Mouse (Mus musculus): ENCODE data around the gene Slc22a18. TPM values are rescaled to one million over a fixed set of nuclear protein-coding genes. Genes with fewer than 3 reads are reported as not detected.

Gene Slc22a18
- polyA plus RNA-seq (2016; fragmentation: Nextera tagmentation; extraction: Ambion mirVana), result 0.60 and 1.6 TPM in 2 replicates

DNA sequence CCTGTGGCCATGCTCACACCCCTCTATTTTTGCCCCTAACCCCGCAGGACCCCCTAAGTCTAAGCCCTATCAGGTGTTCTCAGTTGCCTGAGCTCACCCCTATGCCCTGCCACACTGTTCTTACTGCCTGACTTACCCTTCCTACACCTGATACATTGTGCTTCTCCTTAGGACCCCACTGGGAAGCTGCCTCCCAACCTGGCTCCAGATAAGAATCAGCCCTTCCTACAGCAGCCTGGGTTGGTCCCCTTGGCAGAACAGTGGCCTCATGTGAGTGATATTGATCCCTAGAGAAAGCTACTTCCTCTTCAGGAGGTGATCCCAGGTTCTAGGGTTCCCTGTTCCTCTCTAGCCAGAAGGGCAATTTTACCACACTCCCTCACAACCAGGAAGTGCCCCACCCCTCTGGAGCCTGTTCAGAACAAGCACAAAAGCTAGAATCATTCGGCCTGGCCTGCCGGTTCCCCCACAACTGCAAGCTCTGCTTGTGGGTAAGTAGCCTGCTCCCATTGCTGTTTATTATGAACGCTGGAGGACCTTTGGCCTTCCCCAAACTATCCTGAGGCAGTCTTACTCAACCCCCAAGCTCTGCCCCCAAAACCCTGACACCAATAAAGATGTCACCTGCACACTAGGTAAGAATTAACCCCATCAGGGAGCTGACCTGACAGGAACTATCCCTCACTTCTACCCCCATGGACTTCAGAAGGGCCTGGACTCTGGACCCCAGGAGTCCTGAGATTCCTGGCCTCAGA, at the start of gene Slc22a18:
Slc22a18 (plus strand) TSS at position 390 of the 755 bp plus-strand sequence.
- no peaks in the 10 kb centered on the region for H3K36me3 ChIP-seq
- 36% methylated on average over 4 of the region's 4 CpGs for whole genome bisulfite sequencing
- no peaks in the 10 kb centered on the region for H3K9me3 ChIP-seq
- 0 out of 2 replicates have a peak, but pooled peaks cover 3% of the 10 kb centered on the region for H3K27me3 ChIP-seq
- ATAC-seq (ENCODE audit: insufficient number of reproducible peaks, insufficient read depth, low FRiP score, low TSS enrichment), result no peak
- no peak within 1 kb of the TSS for H3K4me3 ChIP-seq
- H3K4me2 ChIP-seq (replicated peaks), result peak within 1 kb of the TSS; percentile 23; the same call in 1 of the 2 replicates
- no peak within 1 kb of the TSS for H3K27ac ChIP-seq
- H3K4me1 ChIP-seq, result no peaks in the 10 kb centered on the region
- no peak within 1 kb of the TSS for H3K9ac ChIP-seq

DNA sequence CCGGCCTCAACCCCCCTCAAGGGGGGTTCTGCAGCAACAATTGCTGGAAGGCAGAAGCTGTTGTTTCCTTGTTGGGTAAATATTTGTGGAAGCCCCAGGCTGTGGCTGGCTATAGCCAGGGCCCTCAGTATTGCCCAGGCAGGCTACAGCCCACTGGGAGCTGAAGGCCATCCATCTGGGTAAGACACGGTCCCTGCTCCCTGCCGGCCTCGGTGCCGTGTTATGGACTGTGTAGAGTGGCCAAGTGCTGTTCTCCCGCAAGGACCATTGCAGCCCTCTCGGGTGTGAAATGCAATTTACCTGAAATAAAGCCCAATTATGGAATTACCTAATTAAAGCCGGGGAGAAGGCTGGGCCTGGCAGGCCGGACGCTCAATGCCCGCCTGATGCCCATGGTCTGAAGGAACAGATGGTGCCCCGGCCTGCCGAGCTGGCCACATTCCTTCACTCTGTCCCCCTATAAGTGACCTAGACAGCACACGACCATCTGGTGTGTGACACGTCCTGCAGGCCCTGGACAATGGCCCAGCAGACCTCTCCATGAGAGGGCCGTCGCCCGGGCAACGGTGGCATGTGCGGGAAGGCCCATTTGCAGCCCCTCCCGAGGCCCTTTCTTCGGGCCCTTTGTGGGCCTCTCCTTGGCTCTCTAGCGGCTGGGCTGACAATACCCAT, 45.3 kb upstream of the Slc22a18 start:
- ATAC-seq (ENCODE audit: insufficient number of reproducible peaks, insufficient read depth, low FRiP score, low TSS enrichment), result no peak
- WGBS, result 64% methylated on average over 23 of the region's 23 CpGs

DNA sequence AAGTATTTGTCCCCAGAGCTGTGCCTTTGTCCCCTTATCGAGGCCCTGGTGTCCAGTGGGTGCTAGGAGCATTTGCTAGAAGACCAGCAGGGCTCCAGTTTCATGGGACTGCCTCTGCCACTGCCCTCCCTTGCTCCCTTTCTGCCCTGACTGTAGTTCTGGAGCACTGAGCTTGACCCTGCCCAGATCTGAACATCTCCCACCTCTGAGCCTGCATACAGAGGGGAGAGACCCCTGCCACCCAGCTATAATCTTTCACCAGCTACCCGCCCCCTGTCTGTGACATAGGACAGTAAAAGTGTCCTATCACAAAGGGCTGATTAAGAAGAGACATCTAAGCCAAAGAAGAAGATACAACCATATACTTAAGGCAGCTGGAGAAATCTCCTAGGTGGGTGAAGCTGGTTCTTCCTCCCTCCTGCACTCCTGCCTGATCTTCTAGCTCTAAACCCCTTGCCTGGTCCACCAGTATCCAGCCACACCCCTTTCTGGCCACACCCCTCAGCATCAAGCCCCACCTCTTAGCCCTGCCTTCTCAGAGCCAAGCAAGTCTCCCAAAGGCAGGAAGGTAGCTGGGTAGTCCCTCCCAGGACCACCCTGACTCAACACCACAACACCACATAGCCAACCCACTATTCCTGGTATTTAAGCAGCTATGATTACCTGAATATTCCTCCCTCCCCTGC, 44.6 kb upstream of the Slc22a18 start:
- Histone ChIP-seq H3K27ac (no peak overlapping the region), H3K36me3 (no peaks in the 10 kb centered on the region), H3K27me3 (no peaks in the 10 kb centered on the region), H3K4me2 (replicated peaks) (no peak overlapping the region), H3K4me1 (0 out of 2 replicates have a peak, but pooled peaks cover 3% of the 10 kb centered on the region), H3K4me3 (no peak overlapping the region), H3K9me3 (no peaks in the 10 kb centered on the region), H3K9ac (no peak overlapping the region)
- no peak for ATAC-seq (ENCODE audit: insufficient number of reproducible peaks, insufficient read depth, low FRiP score, low TSS enrichment)
- WGBS, result 59% methylated on average over 2 of the region's 2 CpGs

More for the DNA sequence above, 45.3 kb upstream of the Slc22a18 start:
- Histone ChIP-seq H3K27me3 (no peaks in the 10 kb centered on the region), H3K4me2 (replicated peaks) (no peak overlapping the region), H3K36me3 (no peaks in the 10 kb centered on the region), H3K9me3 (no peaks in the 10 kb centered on the region), H3K4me1 (0 out of 2 replicates have a peak, but pooled peaks cover 3% of the 10 kb centered on the region), H3K27ac (no peak overlapping the region), H3K9ac (no peak overlapping the region), H3K4me3 (no peak overlapping the region)

DNA sequence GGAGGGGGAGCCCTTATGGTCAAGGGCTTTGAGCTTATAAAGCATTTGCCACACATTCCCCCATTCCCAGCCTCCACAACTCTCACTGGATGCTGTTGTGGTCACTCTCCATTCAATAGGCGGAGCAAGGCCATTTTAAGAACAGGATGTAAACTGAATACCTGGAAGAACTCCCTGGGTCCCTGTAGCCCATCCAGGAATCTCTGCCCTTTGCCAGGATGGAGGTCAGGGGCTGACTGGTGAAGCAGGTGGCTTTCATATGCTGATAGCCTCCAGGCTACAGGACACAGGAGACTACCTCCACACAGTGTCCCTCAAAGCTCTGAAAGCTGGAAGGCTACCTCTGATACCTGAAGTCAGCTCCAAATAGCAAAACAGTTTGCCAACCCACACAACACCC, 40.9 kb upstream of the Slc22a18 start:
- Histone ChIP-seq H3K9ac (no peak overlapping the region), H3K9me3 (no peaks in the 10 kb centered on the region), H3K27ac (no peak overlapping the region), H3K4me2 (replicated peaks) (no peak overlapping the region), H3K36me3 (no peaks in the 10 kb centered on the region), H3K4me1 (0 out of 2 replicates have a peak, but pooled peaks cover 3% of the 10 kb centered on the region), H3K27me3 (no peaks in the 10 kb centered on the region), H3K4me3 (no peak overlapping the region)
- WGBS, result 62% methylated on average over 1 of the region's 1 CpGs
- no peak for ATAC-seq (ENCODE audit: insufficient number of reproducible peaks, insufficient read depth, low FRiP score, low TSS enrichment)

- Histone ChIP-seq H3K4me1 (peaks cover 4% of the 10 kb centered on the region), H3K9me3 (no peaks in the 10 kb centered on the region), H3K27ac (no peak overlapping the region), H3K4me3 (no peak overlapping the region), H3K27me3 (no peaks in the 10 kb centered on the region), H3K9ac (no peak overlapping the region), H3K36me3 (no peaks in the 10 kb centered on the region), H3K4me2 (replicated peaks) (no peak overlapping the region)
- 67% methylated on average over 7 of the region's 7 CpGs for WGBS
- ATAC-seq (ENCODE audit: insufficient number of reproducible peaks, insufficient read depth, low FRiP score, low TSS enrichment), result no peak
Measured at GRCm38 (mm10) chr7:143433331-143433730, 40.2 kb upstream of the Slc22a18 start.

GRCm38 (mm10) chr7:143437231-143437893, 36.2 kb upstream of the Slc22a18 start:
- Histone ChIP-seq H3K9me3 (no peaks in the 10 kb centered on the region), H3K9ac (peak overlapping the region; percentile 80), H3K4me1 (peaks cover 8% of the 10 kb centered on the region), H3K27ac (peak overlapping the region; percentile 77), H3K27me3 (0 out of 2 replicates have a peak, but pooled peaks cover 3% of the 10 kb centered on the region), H3K4me2 (replicated peaks) (peak overlapping the region; percentile 90), H3K36me3 (no peaks in the 10 kb centered on the region), H3K4me3 (peak overlapping the region; percentile 44)
- 18% methylated on average over 18 of the region's 18 CpGs for WGBS
- no peak for ATAC-seq (ENCODE audit: insufficient number of reproducible peaks, insufficient read depth, low FRiP score, low TSS enrichment)

- peak overlapping the region; percentile 80 for H3K9ac ChIP-seq
- H3K4me3 ChIP-seq, result peak overlapping the region; percentile 44
- peak overlapping the region; percentile 77 for H3K27ac ChIP-seq
- ATAC-seq (ENCODE audit: insufficient number of reproducible peaks, insufficient read depth, low FRiP score, low TSS enrichment), result no peak
- no peaks in the 10 kb centered on the region for H3K36me3 ChIP-seq
- H3K27me3 ChIP-seq, result peaks cover 10% of the 10 kb centered on the region
- H3K9me3 ChIP-seq, result no peaks in the 10 kb centered on the region
- peaks cover 8% of the 10 kb centered on the region for H3K4me1 ChIP-seq
- H3K4me2 ChIP-seq (replicated peaks), result peak overlapping the region; percentile 90
- 3% methylated on average over 61 of the region's 63 CpGs for WGBS
Measured at GRCm38 (mm10) chr7:143437894-143438581, 35.5 kb upstream of the Slc22a18 start.

DNA sequence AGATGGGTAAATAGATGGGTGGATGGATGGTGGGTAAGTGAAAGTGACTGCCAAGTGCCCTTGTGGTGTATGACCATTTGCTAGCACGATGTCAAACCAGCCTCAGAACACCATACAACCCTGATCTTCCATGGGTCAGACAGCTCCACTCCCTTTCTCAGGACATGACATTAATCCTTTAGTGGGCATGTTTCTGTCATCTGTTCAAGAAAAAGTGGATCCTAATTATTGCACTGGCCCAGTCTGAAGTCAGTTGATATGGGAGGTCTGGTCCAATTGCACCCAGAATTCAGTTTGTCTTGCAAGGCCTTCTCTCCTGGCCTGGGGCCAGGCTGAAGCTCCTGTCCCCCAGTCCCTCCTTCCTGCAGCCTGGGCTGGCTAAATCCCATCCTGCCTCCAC, 34.6 kb upstream of the Slc22a18 start:
- H3K9ac ChIP-seq, result no peak overlapping the region
- 63% methylated on average over 1 of the region's 1 CpGs for WGBS
- H3K4me1 ChIP-seq, result peaks cover 8% of the 10 kb centered on the region
- peaks cover 19% of the 10 kb centered on the region for H3K27me3 ChIP-seq
- no peaks in the 10 kb centered on the region for H3K9me3 ChIP-seq
- H3K4me2 ChIP-seq (replicated peaks), result no peak overlapping the region
- no peak for ATAC-seq (ENCODE audit: insufficient number of reproducible peaks, insufficient read depth, low FRiP score, low TSS enrichment)
- no peaks in the 10 kb centered on the region for H3K36me3 ChIP-seq
- no peak overlapping the region for H3K27ac ChIP-seq
- H3K4me3 ChIP-seq, result no peak overlapping the region

DNA sequence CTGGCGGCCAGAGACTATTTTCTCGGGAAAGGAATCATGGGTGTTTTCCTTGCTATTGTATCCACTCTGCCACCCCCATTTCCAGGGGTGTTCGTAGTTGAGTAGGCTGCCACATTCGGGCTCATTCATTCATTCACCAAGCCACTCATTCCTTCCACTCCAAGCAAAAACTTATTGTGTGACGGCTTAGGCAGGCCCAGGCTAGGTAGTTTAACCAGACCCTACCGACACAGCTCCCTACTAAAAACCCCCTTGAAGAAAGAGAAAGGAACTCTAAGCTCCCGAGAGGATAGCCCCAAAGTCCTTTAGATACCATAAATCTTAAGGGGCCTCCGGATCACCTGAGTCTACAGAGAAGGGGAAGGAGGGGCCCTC, 29.0 kb upstream of the Slc22a18 start:
- Histone ChIP-seq H3K4me1 (peaks cover 14% of the 10 kb centered on the region), H3K4me2 (replicated peaks) (no peak overlapping the region), H3K9ac (no peak overlapping the region), H3K27me3 (peaks cover 59% of the 10 kb centered on the region), H3K9me3 (no peaks in the 10 kb centered on the region), H3K4me3 (no peak overlapping the region; the same call in 1 of the 2 replicates), H3K27ac (no peak overlapping the region), H3K36me3 (no peaks in the 10 kb centered on the region)
- ATAC-seq (ENCODE audit: insufficient number of reproducible peaks, insufficient read depth, low FRiP score, low TSS enrichment), result no peak
- WGBS, result 22% methylated on average over 8 of the region's 8 CpGs

GRCm38 (mm10) chr7:143444955-143445648, 28.4 kb upstream of the Slc22a18 start:
- no peak for ATAC-seq (ENCODE audit: insufficient number of reproducible peaks, insufficient read depth, low FRiP score, low TSS enrichment)
- peaks cover 14% of the 10 kb centered on the region for H3K4me1 ChIP-seq
- peaks cover 59% of the 10 kb centered on the region for H3K27me3 ChIP-seq

More at GRCm38 (mm10) chr7:143444955-143445648, 28.4 kb upstream of the Slc22a18 start:
- Histone ChIP-seq H3K27ac (no peak overlapping the region), H3K36me3 (no peaks in the 10 kb centered on the region), H3K4me2 (replicated peaks) (peak overlapping the region; percentile 64), H3K9me3 (no peaks in the 10 kb centered on the region), H3K9ac (peak overlapping the region; percentile 61), H3K4me3 (peak overlapping the region; percentile 38)
- WGBS, result 1% methylated on average over 55 of the region's 55 CpGs
